Mouse (Mus musculus) kidney, adult 11 months (tissue): ENCODE results near the gene Tcte2.
"Not testable (repeated sequence)": the region's sequence is repeated elsewhere in the genome, so short reads cannot be mapped to it uniquely, and the experiment has no call there.

Source experiments
- DNase-seq: peaks from one replicate; pipeline ENCODE4 v3.0.0; 2022

Tcte2 gene

DNA sequence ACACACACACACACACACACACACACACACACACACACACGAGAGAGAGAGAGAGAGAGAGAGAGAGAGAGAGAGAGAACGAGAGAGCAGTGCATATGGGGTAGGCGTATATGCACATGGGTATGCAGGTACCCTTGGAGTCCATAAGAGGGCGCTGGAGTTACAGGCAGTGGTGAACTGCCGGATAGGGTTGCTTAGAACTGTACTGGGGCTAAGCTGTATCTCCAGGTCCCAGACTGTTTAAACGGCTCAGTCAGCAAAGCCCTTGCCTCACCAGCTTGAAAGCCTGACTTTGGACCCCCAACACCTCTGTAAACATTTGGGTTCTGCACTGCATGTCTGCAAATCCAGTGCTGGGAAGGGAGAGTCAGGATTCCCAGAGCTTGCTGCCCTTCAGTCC is 79.9 kb downstream of the Tcte2 start:
- DNase-seq: no peak

DNA sequence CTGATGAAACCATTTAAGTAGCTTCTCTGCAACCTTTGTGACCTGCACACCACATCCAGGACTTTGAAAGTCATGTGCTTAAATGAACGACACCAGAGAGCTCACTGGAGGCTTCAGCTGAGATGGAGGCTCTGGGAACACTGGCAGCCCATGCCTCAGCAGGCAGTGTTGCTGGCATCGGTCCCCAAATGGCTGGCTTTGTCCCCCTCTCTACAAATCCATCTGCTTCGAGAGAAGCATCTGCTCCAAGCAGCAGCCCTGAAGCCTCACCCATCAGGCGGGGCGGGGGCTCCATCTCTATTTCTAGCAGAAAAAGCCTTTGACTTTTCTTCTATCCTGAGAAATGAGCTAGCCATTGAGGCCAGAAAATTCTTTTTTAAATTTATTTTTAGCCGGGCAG is 80.5 kb downstream of the Tcte2 start:
- no peak for DNase-seq

DNA sequence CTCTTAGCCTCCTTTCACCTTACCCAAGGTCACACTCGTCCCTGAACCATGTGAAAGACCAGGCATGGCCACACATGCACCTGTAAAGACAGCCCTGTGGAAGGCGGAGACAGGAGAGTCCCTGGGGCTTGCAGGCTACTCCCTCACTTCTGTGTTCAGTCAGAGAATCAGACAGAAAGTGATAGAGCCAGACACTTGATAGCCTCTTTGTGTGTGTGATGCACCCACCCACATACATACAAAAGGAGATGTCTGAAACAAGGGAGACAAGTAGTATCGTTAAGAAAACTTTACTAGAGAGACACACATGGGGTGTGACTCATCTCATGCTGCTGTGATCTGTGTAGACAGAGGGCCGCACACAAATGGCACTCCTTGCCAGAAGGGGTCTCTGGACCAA is 81.3 kb downstream of the Tcte2 start:
- no peak for DNase-seq

DNA sequence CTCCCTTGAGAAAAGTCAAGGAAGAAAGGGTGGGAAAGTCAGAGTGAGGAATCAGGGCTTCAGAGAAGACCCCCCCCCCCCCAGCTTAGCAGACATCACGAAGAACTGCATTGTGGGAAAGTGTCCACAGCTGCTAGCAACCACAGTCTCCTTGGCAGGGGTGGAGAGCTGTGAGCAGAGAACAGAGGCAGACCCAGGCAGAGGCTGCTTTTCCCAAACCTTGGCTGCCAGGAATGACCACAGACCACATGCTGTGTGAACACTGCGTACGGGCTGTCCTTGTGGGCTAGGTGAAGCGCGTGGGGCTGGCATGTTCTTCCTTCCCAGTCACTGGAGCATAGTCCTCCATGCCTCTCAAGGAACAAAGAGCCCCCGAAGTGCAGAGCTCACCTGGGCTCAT is 81.9 kb downstream of the Tcte2 start:
- DNase-seq: no peak

DNA sequence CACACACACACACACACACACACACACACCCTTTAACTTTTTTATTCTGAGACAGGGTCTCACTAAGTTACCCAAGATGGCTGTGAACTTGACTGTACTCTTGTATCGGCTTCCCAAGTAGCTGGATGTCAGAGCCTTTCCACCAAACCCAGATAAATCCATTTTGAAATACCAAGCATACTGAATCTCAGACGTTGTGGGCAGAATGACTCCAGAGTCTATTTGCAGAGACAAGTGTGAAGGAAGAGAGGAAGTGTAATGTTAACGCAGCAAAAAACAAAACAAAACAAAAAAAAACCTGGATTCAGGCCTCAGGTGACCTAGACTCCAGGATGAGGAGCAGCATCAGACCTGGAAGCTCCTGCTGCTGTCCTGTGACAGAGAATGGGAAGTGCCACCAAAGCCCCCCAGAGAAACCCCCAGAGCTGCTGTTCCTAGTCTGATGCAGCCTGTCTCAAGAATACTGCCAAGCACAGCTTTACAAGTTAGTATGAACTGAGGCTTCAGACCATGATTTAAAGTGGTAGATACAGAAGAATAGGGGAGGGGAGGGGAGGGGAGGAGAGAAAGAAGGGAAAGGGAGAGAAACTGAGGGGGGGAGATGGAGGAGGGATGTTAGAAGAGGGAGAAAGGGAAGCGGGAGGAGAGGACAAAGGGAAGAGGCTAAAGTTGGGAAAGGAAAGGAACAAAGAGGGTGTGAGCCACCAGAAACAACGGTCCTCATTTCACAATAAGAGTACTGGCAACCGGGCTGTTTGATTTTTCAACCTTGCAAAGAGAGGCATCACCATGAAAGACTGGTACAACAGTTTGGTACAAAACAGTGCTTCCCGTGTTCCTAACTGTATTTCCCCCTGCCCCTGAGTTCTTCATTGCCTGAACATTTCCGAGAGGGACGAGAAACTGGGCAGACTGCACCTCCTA is 84.1 kb downstream of the Tcte2 start:
- DNase-seq: no peak

DNA sequence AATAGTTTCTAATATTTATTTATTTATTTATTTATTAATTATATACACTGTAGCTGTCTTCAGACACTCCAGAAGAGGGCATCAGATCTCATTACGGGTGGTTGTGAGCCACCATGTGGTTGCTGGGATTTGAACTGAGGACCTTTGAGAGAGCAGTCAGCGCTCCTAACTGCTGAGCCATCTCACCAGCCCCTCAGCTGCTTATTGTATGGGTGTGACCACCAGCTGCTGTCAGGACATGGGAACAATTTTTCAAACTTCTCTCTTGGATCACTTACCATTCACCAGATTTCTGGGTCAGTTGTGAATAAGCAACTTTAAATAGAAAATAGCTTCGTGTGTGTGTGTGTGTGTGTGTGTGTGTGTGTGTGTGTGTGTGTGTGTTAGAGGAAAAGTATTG is 85.5 kb downstream of the Tcte2 start:
- DNase-seq: not testable (repeated sequence)

- peak; percentile 50 for DNase-seq
Observed at GRCm38 (mm10) chr17:13675630-13676029, 86.0 kb downstream of the Tcte2 start.

DNA sequence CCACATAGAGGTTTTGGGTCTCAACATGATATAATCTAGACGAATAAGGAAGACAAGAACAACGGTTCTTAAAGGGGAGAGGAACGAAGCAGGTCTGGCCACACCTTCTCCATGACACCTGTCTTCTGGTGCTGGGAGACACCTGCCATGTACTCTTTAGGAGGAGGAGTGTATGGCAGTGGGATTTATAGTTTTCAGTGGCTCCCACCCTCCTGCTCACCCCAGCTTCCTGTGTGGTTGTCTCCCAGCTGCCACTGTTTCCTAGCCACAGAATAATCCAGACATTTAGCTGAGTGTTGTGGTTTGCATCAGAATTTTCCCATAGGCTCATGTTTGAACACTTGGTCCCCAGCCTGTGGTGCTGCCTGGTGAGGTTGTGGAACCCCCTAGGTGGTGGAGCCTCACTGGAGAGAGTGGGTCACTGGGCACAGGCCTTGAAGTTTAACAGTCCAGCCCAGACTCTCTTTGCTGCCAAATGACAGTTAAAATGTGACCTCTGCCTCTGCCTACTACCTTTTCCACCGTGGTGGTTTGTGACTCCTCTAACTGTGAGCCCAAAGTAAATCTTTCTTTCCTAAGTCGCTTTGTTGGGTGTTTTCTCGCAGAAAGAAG is 86.8 kb downstream of the Tcte2 start:
- peak; percentile 39 for DNase-seq

DNA sequence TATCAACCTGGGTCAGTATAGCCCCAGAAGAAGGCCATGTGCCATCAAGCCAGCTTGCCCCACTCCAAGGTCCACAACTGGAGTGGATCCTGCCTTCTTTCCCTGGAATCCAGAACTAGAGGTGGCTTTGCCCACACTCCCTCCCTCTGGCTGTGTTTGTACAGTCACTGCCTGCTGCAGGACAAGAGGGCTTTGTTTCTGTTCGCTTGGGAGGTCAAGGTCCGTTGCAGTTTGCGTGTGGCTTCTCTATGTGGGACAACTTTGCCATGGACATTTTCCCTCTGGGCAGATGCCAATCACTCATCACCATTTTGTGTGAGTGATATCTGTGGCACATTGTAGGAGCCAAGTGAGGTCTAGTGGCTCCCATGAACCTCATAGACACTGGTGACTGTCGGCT is 89.9 kb downstream of the Tcte2 start:
- DNase-seq: no peak

- DNase-seq: no peak
Observed at GRCm38 (mm10) chr17:13670227-13670626, 91.4 kb downstream of the Tcte2 start.

GRCm38 (mm10) chr17:13669206-13669605 is 92.4 kb downstream of the Tcte2 start:
- DNase-seq: peak; percentile 66

DNA sequence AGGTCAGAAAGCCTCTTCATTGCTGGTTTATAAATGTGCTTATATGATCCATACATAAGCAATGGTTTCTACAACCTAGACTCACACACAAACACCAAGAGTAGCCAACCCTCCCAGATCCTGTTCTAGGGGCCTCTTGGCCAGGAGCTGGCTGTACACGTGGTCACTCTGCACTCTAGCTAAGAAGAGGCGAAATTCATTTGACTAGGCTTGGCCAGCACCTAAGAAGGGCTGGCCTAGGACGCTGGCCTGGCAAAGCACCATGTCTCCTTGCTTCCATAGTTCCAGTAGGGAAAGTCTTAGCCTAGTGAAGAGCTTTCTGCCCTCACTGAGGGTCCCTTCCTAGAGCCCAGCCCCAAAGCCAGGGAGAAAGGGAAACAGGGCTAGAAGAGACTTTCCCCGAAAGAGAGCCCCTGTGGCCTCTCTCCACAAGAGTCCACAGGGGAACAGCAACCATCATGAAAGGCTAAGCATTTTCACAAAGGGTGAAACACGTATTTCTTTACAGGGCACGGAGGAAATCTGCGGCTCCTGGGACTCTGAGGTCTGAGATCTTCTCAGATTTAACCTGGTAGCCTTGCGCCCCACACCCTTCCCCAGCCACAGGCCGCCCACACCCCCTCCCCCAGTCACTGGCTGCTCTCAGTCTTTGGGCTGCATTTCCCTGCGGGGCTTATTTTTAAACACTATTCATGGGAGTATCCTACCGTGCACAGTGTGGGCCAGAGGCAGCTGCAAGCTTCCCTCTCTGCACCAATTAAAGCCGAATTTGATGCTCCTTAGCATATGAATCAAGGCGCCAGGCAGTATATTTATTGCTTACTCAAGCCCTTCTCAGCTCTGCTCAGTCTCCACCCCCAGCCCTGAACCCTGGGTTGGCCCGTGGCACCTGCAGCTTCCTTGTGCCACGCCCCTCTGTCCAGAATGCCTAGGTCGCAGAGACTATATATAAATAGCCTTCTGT is 93.3 kb downstream of the Tcte2 start:
- DNase-seq: no peak

- DNase-seq: no peak
Observed at GRCm38 (mm10) chr17:13667006-13667405, 94.6 kb downstream of the Tcte2 start.

GRCm38 (mm10) chr17:13665731-13666130 is 95.9 kb downstream of the Tcte2 start:
- DNase-seq: peak; percentile 52

GRCm38 (mm10) chr17:13663386-13664166 is 98.0 kb downstream of the Tcte2 start:
- DNase-seq: peak; percentile 47
